Mouse (Mus musculus): ENCODE results near the gene Gm20837. TPM values are rescaled to one million over a fixed set of nuclear protein-coding genes. Genes with fewer than 3 reads are reported as not detected.

Gm20837 gene
- total RNA-seq (2023): not detected in 4 replicates

GRCm38 (mm10) chrY:90400948-90401347 is at the start of gene Gm20837:
TSS of gene Gm20837 (plus strand) at chrY:90401248.

